Mouse (Mus musculus) liver, adult 2 months (tissue): ENCODE results near the gene Atxn2l.

ENCODE experiments used
- CTCF ChIP-seq: fragments of 200-500 bp; IDR thresholded peaks from 2 replicates; pipeline ENCODE4 v1.5.1; 2011; ENCODE audit warnings: low read depth, low read length, control low read depth
- POLR2A ChIP-seq: fragments of 200-500 bp; IDR thresholded peaks from 2 replicates; pipeline ENCODE4 v1.6.1; 2011; ENCODE audit warnings: low read length, control low read depth; ENCODE audit not compliant: insufficient read depth; ENCODE audit errors: extremely low read depth

- TF ChIP-seq POLR2A = no peak
- TF ChIP-seq CTCF = no peak
These were observed 44.2 kb downstream of the Atxn2l start for GRCm38 (mm10) chr7:126458844-126459618.
